Mouse (Mus musculus): ENCODE data around the gene Olfr957. TPM values are rescaled to one million over a fixed set of nuclear protein-coding genes. Genes with fewer than 3 reads are reported as not detected.
A peak's percentile ranks its signal among the peaks of the same experiment; 100 is the strongest.

Olfr957 gene
- not detected in 2 replicates for polyA plus RNA-seq (2014; fragmentation: Nextera tagmentation; extraction: Ambion mirVana)

DNA sequence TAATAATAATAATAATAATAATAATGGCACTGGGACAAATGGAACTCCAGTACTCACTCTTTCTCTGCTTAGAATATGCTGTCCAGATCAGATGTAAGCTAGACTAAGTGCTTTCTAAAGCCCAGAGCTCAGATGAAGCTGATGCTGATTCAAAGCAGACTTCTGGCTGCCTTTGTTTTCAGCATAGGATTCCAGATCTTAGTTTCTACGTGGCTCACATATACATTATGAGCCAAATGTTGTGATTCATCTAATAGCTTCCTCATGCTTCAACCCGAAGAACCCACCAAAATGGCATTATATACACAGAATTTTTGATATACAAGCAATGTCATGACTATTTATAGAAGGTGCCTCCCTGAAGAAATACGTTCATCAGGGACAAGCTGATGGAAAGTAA is at the start of gene Olfr957:
Olfr957 (minus strand) TSS at position 279 of the 400 bp plus-strand sequence.
- WGBS = 77% methylated on average over 3 of the region's 3 CpGs
- Histone ChIP-seq H3K4me3 (ENCODE audit: low read depth, low read length) (no peak within 1 kb of the TSS), H3K9ac (replicated peaks; ENCODE audit: low read depth, low read length) (no peak within 1 kb of the TSS), H3K4me1 (ENCODE audit: control insufficient read depth, insufficient read depth, low read length) (no peaks in the 10 kb centered on the region), H3K4me2 (ENCODE audit: low read depth, low read length) (no peak within 1 kb of the TSS), H3K36me3 (ENCODE audit: control insufficient read depth, insufficient read depth, low read length) (no peaks in the 10 kb centered on the region), H3K27ac (ENCODE audit: low read depth, low read length) (no peak within 1 kb of the TSS), H3K27me3 (ENCODE audit: control insufficient read depth, insufficient read depth, low read length) (no peaks in the 10 kb centered on the region), H3K9me3 (ENCODE audit: control insufficient read depth, low read length) (no peaks in the 10 kb centered on the region)
- ATAC-seq (ENCODE audit: low read depth) = no peak

DNA sequence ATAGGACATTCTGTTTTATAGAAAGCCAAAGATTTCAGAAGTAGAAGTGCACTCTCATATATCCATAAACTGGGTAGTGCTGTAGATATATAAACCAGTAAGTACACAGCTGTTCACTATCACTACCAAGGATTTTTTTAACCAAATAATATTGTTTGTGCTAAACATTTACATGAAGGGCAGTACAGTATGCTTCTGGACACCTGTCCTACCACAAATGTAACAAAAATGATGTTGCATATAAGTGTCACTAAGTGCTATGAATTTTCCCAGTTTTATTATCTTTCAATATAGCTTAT is 42.7 kb upstream of the Olfr957 start:
- H3K36me3 ChIP-seq (ENCODE audit: control insufficient read depth, insufficient read depth, low read length) = no peaks in the 10 kb centered on the region
- H3K4me2 ChIP-seq (ENCODE audit: low read depth, low read length) = no peak overlapping the region
- H3K4me1 ChIP-seq (ENCODE audit: control insufficient read depth, insufficient read depth, low read length) = peaks cover 10% of the 10 kb centered on the region; the same call in 1 of the 2 replicates
- no peak overlapping the region for H3K9ac ChIP-seq (replicated peaks; ENCODE audit: low read depth, low read length)
- H3K27me3 ChIP-seq (ENCODE audit: control insufficient read depth, insufficient read depth, low read length) = no peaks in the 10 kb centered on the region
- H3K9me3 ChIP-seq (ENCODE audit: control insufficient read depth, low read length) = no peaks in the 10 kb centered on the region
- no peak overlapping the region for H3K4me3 ChIP-seq (ENCODE audit: low read depth, low read length)
- peak; percentile 30; the same call in 1 of the 2 replicates for ATAC-seq (ENCODE audit: low read depth)
- H3K27ac ChIP-seq (ENCODE audit: low read depth, low read length) = peak overlapping the region; percentile 83

- peak; percentile 92 for ATAC-seq (ENCODE audit: low read depth)
- Histone ChIP-seq H3K4me3 (ENCODE audit: low read depth, low read length) (no peak overlapping the region), H3K4me2 (ENCODE audit: low read depth, low read length) (peak overlapping the region; percentile 12; the same call in 1 of the 2 replicates), H3K9me3 (ENCODE audit: control insufficient read depth, low read length) (no peaks in the 10 kb centered on the region), H3K27ac (ENCODE audit: low read depth, low read length) (peak overlapping the region; percentile 83), H3K9ac (replicated peaks; ENCODE audit: low read depth, low read length) (peak overlapping the region; percentile 28; the same call in 1 of the 2 replicates), H3K4me1 (ENCODE audit: control insufficient read depth, insufficient read depth, low read length) (peaks cover 10% of the 10 kb centered on the region; the same call in 1 of the 2 replicates), H3K36me3 (ENCODE audit: control insufficient read depth, insufficient read depth, low read length) (no peaks in the 10 kb centered on the region), H3K27me3 (ENCODE audit: control insufficient read depth, insufficient read depth, low read length) (no peaks in the 10 kb centered on the region)
- 27% methylated on average over 3 of the region's 3 CpGs for WGBS
Observed at GRCm38 (mm10) chr9:39557529-39558348, 42.1 kb upstream of the Olfr957 start.

GRCm38 (mm10) chr9:39553946-39554345 is 38.3 kb upstream of the Olfr957 start, which contains the start of gene Olfr958:
Olfr958 (minus strand) TSS chr9:39554054.
- 30% methylated on average over 2 of the region's 2 CpGs for WGBS
- H3K4me1 ChIP-seq (ENCODE audit: control insufficient read depth, insufficient read depth, low read length) = peaks cover 10% of the 10 kb centered on the region; the same call in 1 of the 2 replicates
- no peaks in the 10 kb centered on the region for H3K9me3 ChIP-seq (ENCODE audit: control insufficient read depth, low read length)
- H3K9ac ChIP-seq (replicated peaks; ENCODE audit: low read depth, low read length) = no peak within 1 kb of the TSS
- no peak within 1 kb of the TSS for H3K4me2 ChIP-seq (ENCODE audit: low read depth, low read length)
- no peaks in the 10 kb centered on the region for H3K27me3 ChIP-seq (ENCODE audit: control insufficient read depth, insufficient read depth, low read length)
- H3K4me3 ChIP-seq (ENCODE audit: low read depth, low read length) = no peak within 1 kb of the TSS
- no peaks in the 10 kb centered on the region for H3K36me3 ChIP-seq (ENCODE audit: control insufficient read depth, insufficient read depth, low read length)
- ATAC-seq (ENCODE audit: low read depth) = peak; percentile 74
- no peak within 1 kb of the TSS for H3K27ac ChIP-seq (ENCODE audit: low read depth, low read length)

DNA sequence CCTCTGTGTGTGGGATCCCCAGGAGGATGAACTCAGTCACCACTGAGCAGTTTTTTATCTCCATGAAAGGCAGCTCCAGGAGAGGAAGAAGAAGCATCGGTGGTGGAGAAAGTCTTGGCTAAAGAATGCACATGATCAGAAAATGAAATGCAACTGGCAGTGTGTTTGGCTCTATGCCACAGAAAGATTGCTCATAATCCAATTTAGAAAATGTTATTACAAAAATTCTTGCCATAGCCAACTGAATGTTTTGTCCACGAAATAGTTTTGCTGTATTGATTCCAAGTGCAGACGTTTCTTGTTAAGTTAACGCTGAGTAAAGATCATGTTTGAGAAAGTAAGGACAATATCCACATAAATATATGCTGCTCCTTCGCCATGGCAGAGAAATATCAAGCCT is 35.2 kb upstream of the Olfr957 start:
- no peaks in the 10 kb centered on the region for H3K9me3 ChIP-seq (ENCODE audit: control insufficient read depth, low read length)
- no peak overlapping the region for H3K4me3 ChIP-seq (ENCODE audit: low read depth, low read length)
- no peaks in the 10 kb centered on the region for H3K36me3 ChIP-seq (ENCODE audit: control insufficient read depth, insufficient read depth, low read length)
- WGBS = 86% methylated on average over 5 of the region's 5 CpGs
- no peaks in the 10 kb centered on the region for H3K4me1 ChIP-seq (ENCODE audit: control insufficient read depth, insufficient read depth, low read length)
- no peak overlapping the region for H3K4me2 ChIP-seq (ENCODE audit: low read depth, low read length)
- no peak overlapping the region for H3K27ac ChIP-seq (ENCODE audit: low read depth, low read length)
- ATAC-seq (ENCODE audit: low read depth) = no peak
- H3K9ac ChIP-seq (replicated peaks; ENCODE audit: low read depth, low read length) = no peak overlapping the region
- no peaks in the 10 kb centered on the region for H3K27me3 ChIP-seq (ENCODE audit: control insufficient read depth, insufficient read depth, low read length)

GRCm38 (mm10) chr9:39523616-39524285 is 8.1 kb upstream of the Olfr957 start:
- 67% methylated on average over 1 of the region's 1 CpGs for WGBS
- no peaks in the 10 kb centered on the region for H3K27me3 ChIP-seq (ENCODE audit: control insufficient read depth, insufficient read depth, low read length)
- H3K27ac ChIP-seq (ENCODE audit: low read depth, low read length) = no peak overlapping the region
- ATAC-seq (ENCODE audit: low read depth) = no peak
- H3K36me3 ChIP-seq (ENCODE audit: control insufficient read depth, insufficient read depth, low read length) = no peaks in the 10 kb centered on the region
- H3K9ac ChIP-seq (replicated peaks; ENCODE audit: low read depth, low read length) = no peak overlapping the region
- H3K4me2 ChIP-seq (ENCODE audit: low read depth, low read length) = no peak overlapping the region
- no peaks in the 10 kb centered on the region for H3K4me1 ChIP-seq (ENCODE audit: control insufficient read depth, insufficient read depth, low read length)
- no peaks in the 10 kb centered on the region for H3K9me3 ChIP-seq (ENCODE audit: control insufficient read depth, low read length)
- no peak overlapping the region for H3K4me3 ChIP-seq (ENCODE audit: low read depth, low read length)

DNA sequence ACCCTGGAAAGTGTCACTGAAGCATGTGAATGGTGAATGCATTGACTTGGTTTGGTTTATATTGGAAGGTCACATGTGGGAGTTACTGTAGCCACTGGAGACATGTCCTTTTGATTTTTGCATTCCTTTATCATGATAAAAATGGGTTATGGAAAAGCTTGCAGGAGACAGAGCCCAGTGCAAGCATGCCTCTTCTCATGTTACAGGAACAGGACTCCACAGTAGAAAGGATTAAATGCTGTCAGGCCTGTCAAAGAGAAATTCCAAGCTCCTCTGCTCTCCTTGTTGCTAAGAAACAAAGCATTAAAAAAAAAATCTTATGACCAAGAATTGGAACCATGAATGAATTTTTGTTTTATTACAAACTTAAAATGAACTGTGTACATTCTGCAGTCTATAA is 3.0 kb upstream of the Olfr957 start:
- no peak overlapping the region for H3K4me2 ChIP-seq (ENCODE audit: low read depth, low read length)
- H3K4me3 ChIP-seq (ENCODE audit: low read depth, low read length) = no peak overlapping the region
- H3K36me3 ChIP-seq (ENCODE audit: control insufficient read depth, insufficient read depth, low read length) = no peaks in the 10 kb centered on the region
- no peaks in the 10 kb centered on the region for H3K4me1 ChIP-seq (ENCODE audit: control insufficient read depth, insufficient read depth, low read length)
- H3K9me3 ChIP-seq (ENCODE audit: control insufficient read depth, low read length) = no peaks in the 10 kb centered on the region
- no peak overlapping the region for H3K9ac ChIP-seq (replicated peaks; ENCODE audit: low read depth, low read length)
- ATAC-seq (ENCODE audit: low read depth) = no peak
- H3K27me3 ChIP-seq (ENCODE audit: control insufficient read depth, insufficient read depth, low read length) = no peaks in the 10 kb centered on the region
- H3K27ac ChIP-seq (ENCODE audit: low read depth, low read length) = no peak overlapping the region

DNA sequence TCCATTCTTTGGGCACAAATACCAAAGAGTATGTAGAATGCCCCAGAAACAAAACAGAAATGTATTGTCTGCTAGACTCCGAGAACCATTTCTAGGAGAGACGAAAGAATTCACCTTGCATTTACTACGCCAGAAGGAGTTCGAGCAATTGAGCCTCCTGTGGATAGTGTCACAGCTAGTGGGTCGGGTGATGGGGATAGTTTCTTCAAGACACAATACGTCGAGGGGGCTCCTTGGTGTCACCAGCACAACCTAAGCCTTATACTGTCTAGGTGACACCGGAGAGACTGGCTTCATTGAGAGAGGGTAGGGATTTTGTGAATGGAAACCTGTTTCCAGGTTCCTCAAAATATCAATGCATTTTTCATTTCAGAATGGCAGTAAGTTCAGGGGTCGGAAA is 6.2 kb downstream of the Olfr957 start:
- Histone ChIP-seq H3K27ac (ENCODE audit: low read depth, low read length) (no peak overlapping the region), H3K4me3 (ENCODE audit: low read depth, low read length) (no peak overlapping the region), H3K9ac (replicated peaks; ENCODE audit: low read depth, low read length) (no peak overlapping the region), H3K4me2 (ENCODE audit: low read depth, low read length) (no peak overlapping the region), H3K9me3 (ENCODE audit: control insufficient read depth, low read length) (no peaks in the 10 kb centered on the region), H3K36me3 (ENCODE audit: control insufficient read depth, insufficient read depth, low read length) (no peaks in the 10 kb centered on the region), H3K27me3 (ENCODE audit: control insufficient read depth, insufficient read depth, low read length) (no peaks in the 10 kb centered on the region), H3K4me1 (ENCODE audit: control insufficient read depth, insufficient read depth, low read length) (no peaks in the 10 kb centered on the region)
- WGBS = 77% methylated on average over 9 of the region's 9 CpGs
- ATAC-seq (ENCODE audit: low read depth) = peak; percentile 31; the same call in 1 of the 2 replicates

DNA sequence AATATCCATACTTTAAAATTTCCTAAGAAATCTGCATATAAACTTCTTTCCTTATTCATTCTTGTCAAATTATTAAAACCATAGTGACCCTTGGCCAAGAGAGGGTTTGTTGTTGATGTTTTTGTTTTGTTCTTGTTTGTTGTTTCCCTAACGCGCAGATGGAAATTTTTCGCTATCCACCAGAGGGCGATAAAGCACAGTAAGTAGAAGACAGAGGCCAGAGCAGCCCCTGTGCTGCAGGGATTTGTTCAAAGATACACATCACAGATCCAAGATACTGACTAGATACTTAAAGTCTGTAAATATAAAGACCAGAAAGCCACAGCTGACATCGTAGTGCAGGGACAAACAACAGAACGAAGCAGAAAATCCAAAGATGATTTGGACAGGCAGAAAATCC is 6.6 kb downstream of the Olfr957 start:
- Histone ChIP-seq H3K4me3 (ENCODE audit: low read depth, low read length) (no peak overlapping the region), H3K36me3 (ENCODE audit: control insufficient read depth, insufficient read depth, low read length) (no peaks in the 10 kb centered on the region), H3K27me3 (ENCODE audit: control insufficient read depth, insufficient read depth, low read length) (no peaks in the 10 kb centered on the region), H3K4me2 (ENCODE audit: low read depth, low read length) (no peak overlapping the region), H3K9ac (replicated peaks; ENCODE audit: low read depth, low read length) (no peak overlapping the region), H3K27ac (ENCODE audit: low read depth, low read length) (no peak overlapping the region), H3K9me3 (ENCODE audit: control insufficient read depth, low read length) (no peaks in the 10 kb centered on the region), H3K4me1 (ENCODE audit: control insufficient read depth, insufficient read depth, low read length) (no peaks in the 10 kb centered on the region)
- ATAC-seq (ENCODE audit: low read depth) = peak; percentile 85
- WGBS = 13% methylated on average over 6 of the region's 6 CpGs

All from neural tube, embryonic 14.5 days (tissue).